Mouse (Mus musculus): ENCODE results near the gene Cldn3. TPM values are rescaled to one million over a fixed set of nuclear protein-coding genes. Genes with fewer than 3 reads are reported as not detected.

Cldn3 gene
- total RNA-seq, 1 experiment from 2014 or later: not detected

DNA sequence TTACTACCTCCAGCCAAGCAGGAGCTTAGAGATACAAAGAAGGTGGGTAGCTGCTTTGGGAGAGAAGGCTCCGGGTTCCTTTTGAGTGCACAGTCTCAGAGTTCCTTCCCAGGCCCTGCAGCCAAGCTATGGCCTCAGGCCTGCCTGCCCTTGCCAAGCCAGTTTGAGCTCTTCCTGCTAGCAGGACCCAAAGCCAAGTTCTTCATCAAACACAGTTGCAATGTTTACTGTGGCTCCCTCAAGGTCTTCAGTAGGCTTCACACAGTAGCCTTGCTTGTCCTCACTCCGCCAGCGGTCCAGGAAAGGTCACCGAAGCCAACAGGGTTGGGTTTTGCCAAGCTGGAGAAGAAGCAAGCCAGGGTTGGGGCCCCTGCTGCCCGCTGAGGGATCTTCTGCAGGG lies 6.6 kb downstream of the Cldn3 start:
- ATAC-seq (ENCODE audit: extremely low read depth, insufficient number of reproducible peaks, low FRiP score, poor library complexity, severe bottlenecking): no peak

- ATAC-seq (ENCODE audit: extremely low read depth, insufficient number of reproducible peaks, low FRiP score, poor library complexity, severe bottlenecking): no peak
Measured at GRCm38 (mm10) chr5:134998359-134998758, 12.3 kb downstream of the Cldn3 start.

DNA sequence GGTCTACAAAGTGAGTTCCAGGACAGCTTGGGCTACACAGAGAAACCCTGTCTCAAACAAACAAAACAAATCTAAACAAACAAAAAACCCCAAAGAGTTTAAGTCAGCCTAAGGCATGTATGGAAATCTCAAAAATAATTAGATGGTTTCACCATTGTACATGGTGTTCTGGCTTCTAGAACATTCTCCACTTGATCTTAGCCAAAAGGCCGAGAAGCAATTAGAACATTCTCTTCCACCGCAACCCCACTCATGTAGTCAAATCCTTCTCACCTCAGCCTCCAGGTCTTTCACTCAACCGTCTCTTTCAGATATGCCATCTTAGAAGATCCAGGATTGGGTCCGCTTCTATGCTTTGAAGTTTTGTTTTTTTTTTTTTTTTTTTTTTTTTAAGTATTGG lies 13.8 kb downstream of the Cldn3 start:
- ATAC-seq (ENCODE audit: extremely low read depth, insufficient number of reproducible peaks, low FRiP score, poor library complexity, severe bottlenecking): no peak

GRCm38 (mm10) chr5:135000751-135001150 lies 14.7 kb downstream of the Cldn3 start:
- no peak for ATAC-seq (ENCODE audit: extremely low read depth, insufficient number of reproducible peaks, low FRiP score, poor library complexity, severe bottlenecking)

GRCm38 (mm10) chr5:135001309-135001708 lies 15.3 kb downstream of the Cldn3 start:
- no peak for ATAC-seq (ENCODE audit: extremely low read depth, insufficient number of reproducible peaks, low FRiP score, poor library complexity, severe bottlenecking)

GRCm38 (mm10) chr5:135002151-135002550 lies 16.1 kb downstream of the Cldn3 start:
- no peak for ATAC-seq (ENCODE audit: extremely low read depth, insufficient number of reproducible peaks, low FRiP score, poor library complexity, severe bottlenecking)

- ATAC-seq (ENCODE audit: extremely low read depth, insufficient number of reproducible peaks, low FRiP score, poor library complexity, severe bottlenecking): no peak
Measured at GRCm38 (mm10) chr5:135007802-135008571, 22.0 kb downstream of the Cldn3 start.

DNA sequence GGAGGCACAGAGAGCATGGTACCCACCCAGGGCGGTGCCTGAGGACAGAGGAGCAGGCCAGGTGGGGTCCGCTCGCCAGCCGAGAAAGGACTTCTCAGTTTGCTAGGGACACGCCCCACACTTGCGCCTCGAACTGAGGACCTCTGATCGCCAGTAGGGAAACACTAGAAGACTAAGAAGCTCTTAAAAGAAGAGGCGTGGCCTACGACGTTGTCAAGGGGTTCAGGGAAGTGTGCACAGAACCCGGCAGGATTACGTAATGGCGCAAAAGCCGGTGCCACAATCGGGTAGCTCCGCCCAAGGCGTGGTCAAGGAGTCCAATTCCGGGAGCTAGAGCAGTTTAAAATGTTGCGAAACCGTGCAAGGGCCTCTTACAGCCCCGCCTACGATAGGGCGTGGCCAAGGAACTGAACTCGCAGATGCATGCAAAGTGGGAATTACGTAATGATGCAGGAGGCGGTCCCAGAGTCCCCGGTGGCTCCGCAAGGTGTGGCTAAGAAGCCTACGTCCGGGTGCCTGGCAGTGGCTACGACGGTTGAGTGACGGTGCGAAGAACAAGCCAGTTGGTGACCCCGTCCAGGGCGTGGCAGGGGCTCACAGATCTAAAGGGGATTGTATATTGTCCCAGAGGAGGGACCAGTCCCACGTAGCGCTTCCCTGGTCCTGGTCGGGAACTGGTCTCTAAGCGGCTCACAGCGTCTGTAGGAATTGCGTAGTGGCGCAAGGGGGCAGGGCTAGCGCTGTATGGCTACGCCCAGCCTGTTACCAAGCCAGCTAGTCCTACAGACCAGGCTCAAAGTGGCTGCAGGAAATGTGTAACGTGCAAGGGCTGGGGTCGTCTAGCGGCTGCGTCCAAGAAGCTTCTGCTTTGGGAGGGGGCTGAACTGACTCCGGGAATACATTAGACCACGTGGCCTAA lies 22.9 kb downstream of the Cldn3 start, which contains the start of gene Abhd11:
Gene Abhd11, plus strand, starts transcription at position 482 of the 919 bp plus-strand sequence.
- peak; percentile 76 for ATAC-seq (ENCODE audit: extremely low read depth, insufficient number of reproducible peaks, low FRiP score, poor library complexity, severe bottlenecking)

DNA sequence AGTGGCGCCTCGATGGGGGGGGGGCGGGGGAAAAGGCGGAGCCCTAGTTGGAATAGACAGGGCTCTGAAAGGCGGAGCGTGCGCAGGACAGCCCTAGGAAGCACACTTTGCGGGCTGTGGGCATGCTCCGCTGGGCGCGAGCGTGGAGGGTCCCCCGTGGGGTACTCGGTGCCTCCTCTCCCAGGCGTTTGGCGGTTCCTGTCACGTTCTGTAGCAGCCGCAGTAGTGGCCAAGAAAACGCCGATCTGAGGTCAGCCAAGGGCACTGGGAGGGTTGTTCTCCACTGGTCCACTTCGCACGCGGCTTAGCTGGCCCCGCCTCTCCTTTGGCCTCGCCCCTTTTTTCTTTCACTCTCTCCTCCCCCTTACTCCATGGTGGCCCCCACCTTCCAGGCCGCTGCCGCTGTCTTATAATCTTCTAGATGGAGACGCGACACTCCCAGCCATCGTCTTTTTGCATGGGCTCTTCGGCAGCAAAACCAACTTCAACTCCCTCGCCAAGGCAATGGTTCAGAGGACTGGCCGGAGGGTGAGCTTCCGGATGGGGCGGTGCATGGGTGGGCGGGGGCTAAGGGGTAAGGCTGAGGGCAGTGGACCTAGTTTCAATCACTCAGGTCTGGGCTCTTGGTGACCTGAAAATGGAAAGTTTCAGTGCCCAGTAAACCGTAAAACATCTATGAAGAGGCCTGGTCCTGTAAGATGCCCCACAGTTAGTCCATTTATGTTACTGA lies 23.7 kb downstream of the Cldn3 start:
- ATAC-seq (ENCODE audit: extremely low read depth, insufficient number of reproducible peaks, low FRiP score, poor library complexity, severe bottlenecking): peak; percentile 40

GRCm38 (mm10) chr5:135010320-135010709 lies 24.3 kb downstream of the Cldn3 start:
- ATAC-seq (ENCODE audit: extremely low read depth, insufficient number of reproducible peaks, low FRiP score, poor library complexity, severe bottlenecking): no peak

GRCm38 (mm10) chr5:135010841-135011743 lies 25.1 kb downstream of the Cldn3 start:
- no peak for ATAC-seq (ENCODE audit: extremely low read depth, insufficient number of reproducible peaks, low FRiP score, poor library complexity, severe bottlenecking)

DNA sequence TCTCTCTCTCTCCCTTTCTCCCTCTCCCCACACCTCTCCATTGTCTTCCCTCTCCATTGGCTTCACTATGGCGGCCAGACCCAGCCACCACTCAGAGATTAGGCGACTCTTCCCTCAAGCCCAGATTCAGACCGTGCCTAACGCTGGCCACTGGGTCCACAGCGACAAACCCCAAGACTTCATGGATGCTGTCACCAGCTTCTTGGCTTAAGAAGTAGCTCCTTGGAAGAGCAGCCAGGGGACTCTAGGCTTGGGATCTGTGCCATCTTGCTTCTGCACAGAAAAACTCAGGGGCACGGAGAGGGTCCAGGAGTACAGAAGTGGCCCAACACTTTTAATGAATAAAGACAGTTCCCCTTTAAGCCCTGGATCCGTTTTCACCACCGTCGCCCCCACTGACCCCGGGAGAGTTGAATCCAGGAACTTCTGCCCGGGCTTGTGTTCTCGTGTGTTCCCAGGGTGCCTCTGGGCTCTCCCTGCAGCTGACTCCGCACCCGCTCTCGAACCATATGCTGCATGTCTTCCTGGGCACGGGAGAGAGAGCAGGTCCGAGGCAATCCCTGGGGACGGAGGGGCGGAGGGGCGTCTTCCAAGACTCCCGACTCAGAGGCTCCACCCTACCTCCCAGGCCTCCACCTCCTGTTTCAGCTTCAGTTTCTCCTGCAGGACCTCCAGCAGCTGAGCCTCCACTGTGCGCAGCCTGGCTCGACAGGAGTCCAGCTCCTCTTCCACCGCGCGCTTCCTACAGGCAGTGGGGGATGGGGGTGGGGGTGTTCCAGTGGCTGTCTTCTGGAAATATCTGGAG lies 26.0 kb downstream of the Cldn3 start:
- ATAC-seq (ENCODE audit: extremely low read depth, insufficient number of reproducible peaks, low FRiP score, poor library complexity, severe bottlenecking): no peak

DNA sequence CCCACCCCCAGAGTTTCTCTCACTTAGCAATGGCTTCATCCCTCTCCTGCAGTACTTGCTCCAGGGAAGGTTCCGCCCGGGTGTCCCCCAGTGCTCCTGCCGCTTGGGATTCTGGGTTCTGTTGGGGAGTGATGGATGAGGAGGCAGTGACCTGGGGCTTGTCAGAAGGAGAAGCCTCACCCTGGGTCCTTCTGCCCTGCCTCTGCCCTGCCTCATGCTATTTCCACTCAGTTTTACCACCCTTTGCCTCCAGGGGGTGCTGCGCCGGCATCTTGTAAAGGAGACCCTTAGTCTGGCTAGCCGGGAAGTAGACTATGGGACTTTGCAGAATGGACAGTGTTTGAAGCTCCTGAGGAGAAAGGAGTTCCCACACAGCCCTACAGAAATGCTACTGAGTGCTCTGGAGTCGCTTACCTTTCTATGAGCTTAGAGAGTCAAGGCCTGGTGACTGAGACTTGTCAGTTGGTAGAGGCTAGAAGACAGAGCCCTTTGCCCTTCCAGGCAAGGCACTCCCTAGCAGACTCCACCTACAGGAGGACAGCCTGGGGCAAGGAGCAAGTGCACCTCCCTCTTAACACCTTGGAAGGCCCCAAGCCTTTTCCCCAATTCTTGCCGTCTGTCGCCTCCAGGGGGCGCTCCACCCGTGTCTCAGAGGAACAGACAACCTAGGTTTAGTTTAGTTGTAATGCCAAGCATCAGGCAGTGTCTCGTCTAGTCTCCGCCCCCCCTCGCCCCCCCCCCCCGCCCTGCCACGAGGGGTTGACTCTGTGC lies 26.8 kb downstream of the Cldn3 start:
- no peak for ATAC-seq (ENCODE audit: extremely low read depth, insufficient number of reproducible peaks, low FRiP score, poor library complexity, severe bottlenecking)

GRCm38 (mm10) chr5:135015497-135015896 lies 29.5 kb downstream of the Cldn3 start:
- ATAC-seq (ENCODE audit: extremely low read depth, insufficient number of reproducible peaks, low FRiP score, poor library complexity, severe bottlenecking): peak; percentile 77

GRCm38 (mm10) chr5:135016224-135016759 lies 30.3 kb downstream of the Cldn3 start:
- ATAC-seq (ENCODE audit: extremely low read depth, insufficient number of reproducible peaks, low FRiP score, poor library complexity, severe bottlenecking): no peak

DNA sequence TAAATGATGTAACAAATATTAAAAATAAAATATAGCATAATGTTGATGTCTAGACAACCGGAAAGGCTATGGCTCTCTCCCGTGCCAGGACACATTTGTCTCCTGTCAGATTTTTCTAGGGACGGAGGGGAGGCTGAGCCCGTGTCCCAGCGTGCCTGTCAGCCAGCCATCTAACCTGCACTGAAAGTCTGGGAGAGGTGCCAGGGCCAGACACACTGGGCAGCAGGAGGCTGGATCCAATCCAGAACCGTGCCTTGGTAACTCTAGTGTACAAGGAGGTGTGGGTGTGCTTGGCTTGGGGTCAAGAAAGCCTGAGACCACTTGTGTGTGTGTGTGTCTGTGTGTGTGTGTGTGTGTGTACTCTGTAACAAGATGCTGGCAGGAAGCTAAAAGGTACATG lies 35.8 kb downstream of the Cldn3 start:
- ATAC-seq (ENCODE audit: extremely low read depth, insufficient number of reproducible peaks, low FRiP score, poor library complexity, severe bottlenecking): no peak

Data from neutrophil, adult 5-6 weeks (primary cell).